Mouse (Mus musculus): ENCODE results near the gene Tnr. TPM values are rescaled to one million over a fixed set of nuclear protein-coding genes. Genes with fewer than 3 reads are reported as not detected.

The Tnr gene
- total and polyA plus RNA-seq, 2 experiments from 2014 or later: 5.8 to 50.9 TPM

- H3K4me3 ChIP-seq (ENCODE audit: low read depth, low read length): no peak overlapping the region
- H3K9ac ChIP-seq (replicated peaks; ENCODE audit: low read length, poor library complexity, severe bottlenecking): no peak overlapping the region
- 95% methylated on average over 5 of the region's 5 CpGs for whole genome bisulfite sequencing
- no peaks in the 10 kb centered on the region for H3K9me3 ChIP-seq (ENCODE audit: low read length)
- no peak for TF ChIP-seq CTCF (IDR thresholded peaks at IDR 0.05)
- no peaks in the 10 kb centered on the region for H3K4me1 ChIP-seq (ENCODE audit: insufficient read depth, low read length)
- no peaks in the 10 kb centered on the region for H3K36me3 ChIP-seq (ENCODE audit: insufficient read depth, low read length)
- no peak overlapping the region for H3K27ac ChIP-seq (ENCODE audit: low read depth, low read length)
- no peak overlapping the region for H3K4me2 ChIP-seq (ENCODE audit: low read depth, low read length, poor library complexity, severe bottlenecking)
- no peak for DNase-seq (ENCODE audit: low spot score)
- ATAC-seq (ENCODE audit: low FRiP score): no peak
- no peaks in the 10 kb centered on the region for H3K27me3 ChIP-seq (ENCODE audit: insufficient read depth, low read length)
These were observed 200.2 kb downstream of the Tnr start for GRCm38 (mm10) chr1:159723733-159724132.

GRCm38 (mm10) chr1:159729270-159729669, 205.7 kb downstream of the Tnr start:
- TF ChIP-seq CTCF (IDR thresholded peaks at IDR 0.05): no peak
- Histone ChIP-seq H3K4me1 (ENCODE audit: insufficient read depth, low read length) (no peaks in the 10 kb centered on the region; the same call in 1 of the 2 replicates), H3K27me3 (ENCODE audit: insufficient read depth, low read length) (no peaks in the 10 kb centered on the region), H3K9ac (replicated peaks; ENCODE audit: low read length, poor library complexity, severe bottlenecking) (no peak overlapping the region), H3K9me3 (ENCODE audit: low read length) (no peaks in the 10 kb centered on the region), H3K4me2 (ENCODE audit: low read depth, low read length, poor library complexity, severe bottlenecking) (no peak overlapping the region), H3K36me3 (ENCODE audit: insufficient read depth, low read length) (no peaks in the 10 kb centered on the region), H3K27ac (ENCODE audit: low read depth, low read length) (no peak overlapping the region), H3K4me3 (ENCODE audit: low read depth, low read length) (no peak overlapping the region)
- no peak for ATAC-seq (ENCODE audit: low FRiP score)
- whole genome bisulfite sequencing: 92% methylated on average over 6 of the region's 6 CpGs
- DNase-seq (ENCODE audit: low spot score): no peak

- Histone ChIP-seq H3K9me3 (ENCODE audit: low read length) (no peaks in the 10 kb centered on the region), H3K36me3 (ENCODE audit: insufficient read depth, low read length) (no peaks in the 10 kb centered on the region), H3K4me3 (ENCODE audit: low read depth, low read length) (no peak overlapping the region), H3K4me2 (ENCODE audit: low read depth, low read length, poor library complexity, severe bottlenecking) (no peak overlapping the region), H3K9ac (replicated peaks; ENCODE audit: low read length, poor library complexity, severe bottlenecking) (no peak overlapping the region), H3K4me1 (ENCODE audit: insufficient read depth, low read length) (no peaks in the 10 kb centered on the region; the same call in 1 of the 2 replicates), H3K27ac (ENCODE audit: low read depth, low read length) (no peak overlapping the region), H3K27me3 (ENCODE audit: insufficient read depth, low read length) (no peaks in the 10 kb centered on the region)
- 41% methylated on average over 4 of the region's 4 CpGs for WGBS
- ATAC-seq (ENCODE audit: low FRiP score) (no peak), DNase-seq (ENCODE audit: low spot score) (no peak)
- TF ChIP-seq CTCF (IDR thresholded peaks at IDR 0.05): no peak
These were observed 207.3 kb downstream of the Tnr start for GRCm38 (mm10) chr1:159730826-159731225.

- no peak overlapping the region for H3K4me2 ChIP-seq (ENCODE audit: low read depth, low read length, poor library complexity, severe bottlenecking)
- no peaks in the 10 kb centered on the region for H3K27me3 ChIP-seq (ENCODE audit: insufficient read depth, low read length)
- H3K36me3 ChIP-seq (ENCODE audit: insufficient read depth, low read length): no peaks in the 10 kb centered on the region
- H3K9ac ChIP-seq (replicated peaks; ENCODE audit: low read length, poor library complexity, severe bottlenecking): no peak overlapping the region
- TF ChIP-seq CTCF (IDR thresholded peaks at IDR 0.05): no peak
- no peak overlapping the region for H3K27ac ChIP-seq (ENCODE audit: low read depth, low read length)
- no peak for DNase-seq (ENCODE audit: low spot score)
- WGBS: 84% methylated on average over 3 of the region's 3 CpGs
- no peaks in the 10 kb centered on the region; the same call in 1 of the 2 replicates for H3K4me1 ChIP-seq (ENCODE audit: insufficient read depth, low read length)
- no peak for ATAC-seq (ENCODE audit: low FRiP score)
- H3K4me3 ChIP-seq (ENCODE audit: low read depth, low read length): no peak overlapping the region
- no peaks in the 10 kb centered on the region for H3K9me3 ChIP-seq (ENCODE audit: low read length)
These were observed 211.5 kb downstream of the Tnr start for GRCm38 (mm10) chr1:159735099-159735498.

GRCm38 (mm10) chr1:159739478-159739877, 215.9 kb downstream of the Tnr start:
- 52% methylated on average over 3 of the region's 3 CpGs for WGBS
- no peak overlapping the region for H3K4me2 ChIP-seq (ENCODE audit: low read depth, low read length, poor library complexity, severe bottlenecking)
- H3K9me3 ChIP-seq (ENCODE audit: low read length): no peaks in the 10 kb centered on the region
- 0 out of 2 replicates have a peak, but pooled peaks cover 3% of the 10 kb centered on the region for H3K4me1 ChIP-seq (ENCODE audit: insufficient read depth, low read length)
- no peaks in the 10 kb centered on the region for H3K36me3 ChIP-seq (ENCODE audit: insufficient read depth, low read length)
- no peak for TF ChIP-seq CTCF (IDR thresholded peaks at IDR 0.05)
- no peak overlapping the region for H3K9ac ChIP-seq (replicated peaks; ENCODE audit: low read length, poor library complexity, severe bottlenecking)
- no peak overlapping the region for H3K27ac ChIP-seq (ENCODE audit: low read depth, low read length)
- DNase-seq (ENCODE audit: low spot score) (peak; percentile 16), ATAC-seq (ENCODE audit: low FRiP score) (0 out of 2 replicates have a peak, but pooled peaks have one; percentile 34)
- H3K27me3 ChIP-seq (ENCODE audit: insufficient read depth, low read length): no peaks in the 10 kb centered on the region
- H3K4me3 ChIP-seq (ENCODE audit: low read depth, low read length): no peak overlapping the region

GRCm38 (mm10) chr1:159741237-159742002, 217.9 kb downstream of the Tnr start:
- Histone ChIP-seq H3K27me3 (ENCODE audit: insufficient read depth, low read length) (no peaks in the 10 kb centered on the region), H3K36me3 (ENCODE audit: insufficient read depth, low read length) (no peaks in the 10 kb centered on the region), H3K9ac (replicated peaks; ENCODE audit: low read length, poor library complexity, severe bottlenecking) (no peak overlapping the region), H3K4me2 (ENCODE audit: low read depth, low read length, poor library complexity, severe bottlenecking) (no peak overlapping the region), H3K4me3 (ENCODE audit: low read depth, low read length) (no peak overlapping the region), H3K27ac (ENCODE audit: low read depth, low read length) (no peak overlapping the region), H3K9me3 (ENCODE audit: low read length) (no peaks in the 10 kb centered on the region), H3K4me1 (ENCODE audit: insufficient read depth, low read length) (0 out of 2 replicates have a peak, but pooled peaks cover 3% of the 10 kb centered on the region)
- DNase-seq (ENCODE audit: low spot score): peak; percentile 25
- WGBS: 49% methylated on average over 3 of the region's 3 CpGs
- ATAC-seq (ENCODE audit: low FRiP score): no peak
- TF ChIP-seq CTCF (IDR thresholded peaks at IDR 0.05): no peak
